Mouse (Mus musculus) CD4-positive helper T cell, adult 2 months (primary cell): ENCODE measurements around the gene Ints13.

Source experiments
- DNase-seq: peaks from one replicate; pipeline ENCODE4 v3.0.0-alpha.2; 2012; ENCODE audit warnings: low read depth, missing footprints, low spot score

The Ints13 gene

DNA sequence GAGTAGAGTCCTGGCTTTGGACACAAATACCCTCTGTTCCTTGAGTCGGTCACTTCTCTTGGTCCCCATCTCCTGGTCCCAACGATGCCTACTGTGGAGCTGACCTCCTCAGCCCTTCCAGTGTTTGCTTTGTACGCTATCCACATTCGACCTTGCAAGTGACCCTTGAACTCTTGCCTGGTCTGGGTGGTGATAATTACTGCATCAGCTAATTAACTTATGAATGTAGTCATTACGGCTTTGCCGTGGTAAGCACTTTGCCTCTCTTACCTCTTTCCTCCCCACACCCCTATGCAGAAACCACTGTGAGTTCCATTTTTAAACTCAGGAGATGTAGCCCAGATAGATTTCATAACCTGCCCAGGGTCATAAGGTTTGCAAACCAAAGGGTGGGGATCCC is 77.4 kb downstream of the Ints13 start:
- DNase-seq = no peak
